ENCODE assay signal across 7 mouse cellular contexts in genomic region chr2:128738725-128739258, GRCm38 (mm10). TPM values are rescaled to one million over a fixed set of nuclear protein-coding genes. Genes with fewer than 3 reads are reported as not detected.
DNase-seq lines count a peak whose midpoint lies in the region; ATAC-seq lines count a peak whose summit lies in the region.

No protein-coding gene starts in this region.

- DNase-seq in ovary, postnatal 36 days (ENCODE audit: low spot score): peak; percentile 72
- DNase-seq in ovary, postnatal 14 days (ENCODE audit: low spot score): no peak
- DNase-seq in cerebellum, postnatal 10 days: peak; percentile 76 to 87
- DNase-seq in layer of hippocampus, adult 18-20 months (ENCODE audit: low spot score in 2 of 2): peak; percentile 37 to 79
- DNase-seq in lung, postnatal 14 days: peak; percentile 47
- DNase-seq in kidney, adult 8-10 months: no peak

- ATAC-seq in granulocyte monocyte progenitor cell, adult 5-6 weeks (replicated peaks; ENCODE audit: poor library complexity, severe bottlenecking): no peak

RNA-seq across cellular contexts. Expression of gene Mertk, which starts 40.0 kb away (rescaled TPM):
- total RNA-seq in layer of hippocampus, adult 18-20 months (2021): 10 to 100 TPM; 33.9 to 36.7 TPM
- total RNA-seq in granulocyte monocyte progenitor cell, adult 5-6 weeks (2014; fragmentation: Nextera tagmentation): not detected in 2 replicates
- total RNA-seq in granulocyte monocyte progenitor cell, adult 5-6 weeks (2017): not detected in 2 replicates

RNA-seq across cellular contexts. Expression of gene Anapc1, which starts 51.6 kb away (rescaled TPM):
- 10 to 100 TPM; 59.9 to 63.2 TPM for total RNA-seq in layer of hippocampus, adult 18-20 months (2021)
- total RNA-seq in granulocyte monocyte progenitor cell, adult 5-6 weeks (2014; fragmentation: Nextera tagmentation): 101 and 130 TPM in 2 replicates
- total RNA-seq in granulocyte monocyte progenitor cell, adult 5-6 weeks (2017): 111 and 148 TPM in 2 replicates

Comparison
In these comparisons a context has a peak if more than half of its experiments do, and no peak if none do; other contexts are left out.
1. DNase-seq: peak in ovary, postnatal 36 days (single experiment), cerebellum, postnatal 10 days (2 of 2), layer of hippocampus, adult 18-20 months (2 of 2) and lung, postnatal 14 days (single experiment); none in ovary, postnatal 14 days (single experiment) and kidney, adult 8-10 months (0 of 2).
2. RNA of gene Mertk, which starts 40.0 kb away (total RNA-seq): 33.9 to 36.7 TPM in layer of hippocampus, adult 18-20 months; not detected in granulocyte monocyte progenitor cell, adult 5-6 weeks; every median in the first group is over 10 times any median in the second.